Mouse (Mus musculus) megakaryocyte, embryonic 14.5 days (primary cell): ENCODE results near the gene 4933415A04Rik. TPM values are rescaled to one million over a fixed set of nuclear protein-coding genes. Genes with fewer than 3 reads are reported as not detected.
A peak's percentile ranks its signal among the peaks of the same experiment; 100 is the strongest.

ENCODE experiments used
- H3K27me3 ChIP-seq: replicated peaks from 2 replicates; pipeline ENCODE3; 2012; ENCODE audit warnings: inconsistent platforms
- H3K36me3 ChIP-seq: replicated peaks from 2 replicates; pipeline ENCODE3; 2012; ENCODE audit warnings: low read length, inconsistent platforms, mixed read lengths
- H3K4me1 ChIP-seq: 2 replicates; pipeline ENCODE4 v1.6.1; 2012; ENCODE audit warnings: inconsistent platforms
- H3K4me3 ChIP-seq: replicated peaks from 2 replicates; pipeline ENCODE3; 2012; ENCODE audit warnings: moderate library complexity, mild to moderate bottlenecking, inconsistent platforms
- H3K9me3 ChIP-seq: 2 replicates; pipeline ENCODE4 v1.6.1; 2012; ENCODE audit warnings: inconsistent platforms
- FLI1 ChIP-seq: IDR thresholded peaks from 2 replicates; pipeline ENCODE4 v1.6.1; 2012; ENCODE audit warnings: low read length, inconsistent platforms, mixed read lengths
- GATA1 ChIP-seq: IDR thresholded peaks from 3 replicates; pipeline ENCODE4 v1.6.1; 2012; ENCODE audit warnings: mixed read lengths, low read length, inconsistent platforms, borderline replicate concordance
- polyA plus RNA-seq: library from polyadenylated mRNA; stranded (reverse); fragments of >175 nt; gene quantifications from 2 replicates; pipeline ENCODE4 v1.2.3, GENCODE M21; 2012; ENCODE audit warnings: low replicate concordance; ENCODE audit not compliant: insufficient read depth

Gene 4933415A04Rik
- polyA plus RNA-seq, 1 experiment: 0.65 TPM

- no peaks in the 10 kb centered on the region for H3K36me3 ChIP-seq
- H3K4me3 ChIP-seq: no peak overlapping the region
- no peaks in the 10 kb centered on the region for H3K9me3 ChIP-seq
- H3K4me1 ChIP-seq: peaks cover 32% of the 10 kb centered on the region
- no peak for TF ChIP-seq FLI1
- TF ChIP-seq GATA1: no peak
- no peaks in the 10 kb centered on the region for H3K27me3 ChIP-seq
Observed at GRCm38 (mm10) chr11:43605859-43606258, 19.0 kb downstream of the 4933415A04Rik start.

DNA sequence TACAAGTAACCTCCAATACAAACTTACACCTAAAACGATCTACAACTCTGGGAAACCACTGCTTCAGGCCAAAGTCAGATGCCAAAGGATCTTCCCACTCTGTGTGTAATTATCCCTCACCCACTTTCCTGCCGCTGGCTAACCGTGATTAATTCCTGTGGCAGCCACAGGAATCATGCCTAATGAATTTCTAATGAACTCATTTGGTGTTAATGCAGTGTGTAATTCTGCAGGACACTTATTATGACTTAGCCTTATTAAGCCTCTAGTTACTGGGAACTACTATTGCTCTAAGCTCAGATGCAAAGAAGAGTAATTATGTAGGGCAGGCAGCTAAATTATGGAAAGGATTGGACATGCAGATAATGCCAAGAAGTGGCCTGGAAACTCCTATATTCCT is 21.6 kb downstream of the 4933415A04Rik start:
- peaks cover 53% of the 10 kb centered on the region for H3K4me1 ChIP-seq
- TF ChIP-seq FLI1 (no peak), GATA1 (no peak)
- H3K27me3 ChIP-seq: no peaks in the 10 kb centered on the region
- H3K36me3 ChIP-seq: no peaks in the 10 kb centered on the region
- H3K9me3 ChIP-seq: no peaks in the 10 kb centered on the region
- no peak overlapping the region for H3K4me3 ChIP-seq

GRCm38 (mm10) chr11:43610006-43610661 is 23.3 kb downstream of the 4933415A04Rik start:
- no peaks in the 10 kb centered on the region for H3K9me3 ChIP-seq
- H3K27me3 ChIP-seq: no peaks in the 10 kb centered on the region
- H3K4me3 ChIP-seq: no peak overlapping the region
- no peaks in the 10 kb centered on the region for H3K36me3 ChIP-seq
- peaks cover 50% of the 10 kb centered on the region for H3K4me1 ChIP-seq
- TF ChIP-seq FLI1 (no peak), GATA1 (no peak)

- Histone ChIP-seq H3K4me3 (no peak overlapping the region), H3K9me3 (peaks cover 3% of the 10 kb centered on the region), H3K27me3 (no peaks in the 10 kb centered on the region), H3K36me3 (peaks cover 2% of the 10 kb centered on the region), H3K4me1 (peaks cover 44% of the 10 kb centered on the region)
- TF ChIP-seq FLI1: no peak
- no peak for TF ChIP-seq GATA1
Observed at GRCm38 (mm10) chr11:43610662-43611033, 23.8 kb downstream of the 4933415A04Rik start.

DNA sequence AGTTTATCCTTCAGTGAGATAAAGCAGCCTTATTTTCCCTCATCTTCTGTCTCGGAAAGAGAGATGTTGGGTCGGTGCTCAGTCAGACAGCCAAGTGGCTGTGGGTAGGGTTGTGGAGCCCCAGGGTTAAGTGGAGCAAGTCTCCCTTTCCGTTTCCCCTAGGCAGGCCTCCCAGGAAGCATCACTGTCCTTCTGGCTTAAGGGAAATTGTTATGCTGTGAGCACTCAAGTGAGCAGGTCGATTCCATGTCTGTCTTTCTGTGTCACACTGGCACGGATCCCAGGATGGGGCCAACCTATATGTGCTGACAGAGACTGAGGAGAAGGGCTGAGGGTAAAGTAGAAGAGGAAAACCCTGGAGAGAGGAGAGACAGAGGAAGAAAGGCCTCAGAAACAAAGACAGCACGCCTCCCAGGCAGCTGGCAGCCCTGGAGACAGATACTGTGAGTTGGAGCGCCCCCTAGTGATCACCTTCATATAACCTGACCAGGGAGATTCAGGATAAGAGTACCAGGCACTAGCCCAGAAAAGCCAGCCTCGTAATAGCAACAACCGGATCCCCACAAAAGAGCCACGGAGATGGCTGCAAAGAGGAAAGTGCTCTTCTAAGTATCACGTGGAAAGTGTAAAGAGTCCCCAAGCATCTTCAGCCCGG is 26.1 kb downstream of the 4933415A04Rik start:
- H3K36me3 ChIP-seq: peaks cover 14% of the 10 kb centered on the region
- H3K27me3 ChIP-seq: no peaks in the 10 kb centered on the region
- peaks cover 14% of the 10 kb centered on the region for H3K9me3 ChIP-seq
- no peak for TF ChIP-seq FLI1
- TF ChIP-seq GATA1: no peak
- H3K4me1 ChIP-seq: peaks cover 64% of the 10 kb centered on the region
- H3K4me3 ChIP-seq: peak overlapping the region; percentile 12

DNA sequence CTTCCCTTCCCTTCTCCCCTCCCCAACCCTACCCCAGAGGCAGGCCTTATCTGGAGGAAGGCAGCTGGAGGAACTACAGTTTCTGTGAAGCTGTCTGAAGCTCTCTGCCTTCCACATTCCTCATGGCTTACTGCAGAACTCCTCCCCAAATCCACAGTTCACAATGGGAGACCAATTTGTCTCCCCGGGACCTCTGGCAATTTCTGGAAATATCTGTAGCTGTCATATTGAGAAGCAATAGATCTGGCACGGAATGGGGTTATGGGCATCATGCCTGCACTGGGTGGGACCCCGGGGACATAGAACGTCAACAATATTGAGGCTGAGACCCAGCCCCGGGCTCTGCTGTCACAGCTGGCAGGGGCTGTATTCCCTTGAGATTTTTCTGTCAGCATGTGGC is 31.1 kb downstream of the 4933415A04Rik start:
- TF ChIP-seq GATA1 (no peak), FLI1 (no peak)
- Histone ChIP-seq H3K9me3 (peaks cover 14% of the 10 kb centered on the region), H3K4me3 (peak overlapping the region; percentile 67), H3K27me3 (no peaks in the 10 kb centered on the region), H3K36me3 (peaks cover 14% of the 10 kb centered on the region), H3K4me1 (peaks cover 86% of the 10 kb centered on the region)

GRCm38 (mm10) chr11:43618403-43618802 is 31.6 kb downstream of the 4933415A04Rik start:
- no peak for TF ChIP-seq FLI1
- TF ChIP-seq GATA1: no peak
- Histone ChIP-seq H3K9me3 (peaks cover 14% of the 10 kb centered on the region), H3K4me3 (peak overlapping the region; percentile 78)

GRCm38 (mm10) chr11:43621769-43622168 is 34.9 kb downstream of the 4933415A04Rik start:
- Histone ChIP-seq H3K4me1 (peaks cover 91% of the 10 kb centered on the region), H3K27me3 (no peaks in the 10 kb centered on the region), H3K4me3 (no peak overlapping the region), H3K36me3 (peaks cover 2% of the 10 kb centered on the region), H3K9me3 (no peaks in the 10 kb centered on the region)
- TF ChIP-seq GATA1: no peak

More at GRCm38 (mm10) chr11:43618403-43618802, 31.6 kb downstream of the 4933415A04Rik start:
- H3K4me1 ChIP-seq: peaks cover 86% of the 10 kb centered on the region
- H3K27me3 ChIP-seq: no peaks in the 10 kb centered on the region
- H3K36me3 ChIP-seq: peaks cover 14% of the 10 kb centered on the region

DNA sequence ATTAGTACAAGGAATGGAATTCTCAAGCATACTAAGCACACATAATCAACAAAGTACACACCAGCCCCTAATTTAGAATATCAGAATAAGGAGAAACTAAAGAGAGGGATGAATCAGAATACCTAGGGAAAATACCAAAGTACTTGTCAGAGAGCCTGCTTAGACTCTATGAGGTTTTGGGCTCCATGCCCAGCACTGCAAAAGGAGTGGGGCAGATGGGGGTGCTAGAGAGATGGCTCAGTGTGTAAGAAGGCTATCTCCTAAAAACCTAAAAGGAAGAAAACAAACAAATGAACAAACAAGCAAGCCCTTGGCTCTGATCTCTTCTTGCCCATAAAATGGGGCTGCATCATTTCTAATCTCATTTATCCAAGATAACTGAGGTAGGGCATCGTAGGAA is 37.5 kb downstream of the 4933415A04Rik start:
- Histone ChIP-seq H3K4me3 (no peak overlapping the region), H3K27me3 (no peaks in the 10 kb centered on the region), H3K36me3 (peaks cover 2% of the 10 kb centered on the region), H3K9me3 (no peaks in the 10 kb centered on the region), H3K4me1 (peaks cover 85% of the 10 kb centered on the region)
- TF ChIP-seq GATA1: no peak
- TF ChIP-seq FLI1: no peak

GRCm38 (mm10) chr11:43626300-43626926 is 39.6 kb downstream of the 4933415A04Rik start:
- Histone ChIP-seq H3K9me3 (no peaks in the 10 kb centered on the region), H3K4me1 (peaks cover 84% of the 10 kb centered on the region), H3K4me3 (peak overlapping the region; percentile 50), H3K36me3 (peaks cover 2% of the 10 kb centered on the region), H3K27me3 (no peaks in the 10 kb centered on the region)
- TF ChIP-seq FLI1: no peak
- TF ChIP-seq GATA1: no peak
